Mouse (Mus musculus) embryonic stem cell, embryonic (primary cell): Measurements from ENCODE around the gene Plekha7.

ENCODE experiments used
- CTCF ChIA-PET, 4 experiments: fragments of 300-600 bp in 2 of 4; fragments of 350-600 bp in 2 of 4; sonication (Branson Sonifier 250); formaldehyde crosslinking; loops; one replicate each; lab custom pipeline; 2022; ENCODE audit warnings: inconsistent platforms in 2 of 4; lab: Charles Lee
- POLR2A ChIA-PET, 4 experiments: fragments of 300-600 bp in 2 of 4; fragments of 350-600 bp in 2 of 4; sonication (Branson Sonifier 250); formaldehyde crosslinking; loops; one replicate each; lab custom pipeline; 2022; ENCODE audit warnings: antibody characterized with exemption in 4 of 4, inconsistent platforms in 1 of 4; lab: Charles Lee

Gene Plekha7

GRCm38 (mm10) chr7:116307871-116308631 lies at the start of gene Plekha7:
Gene Plekha7 (minus strand): TSS chr7:116308376.
- ChIA-PET CTCF (interaction anchor here (0.5 to 3.4 kb wide), 14 partner anchors 10 to 174 kb away, joined by 3 to 14 read pairs (median 4); no protein-coding TSS in a partner anchor), POLR2A (interaction anchor here (0.5 to 7.0 kb wide), 72 partner anchors 9 to 215 kb away, joined by 3 to 82 read pairs (median 5); partner anchors contain the start of gene Rps13 (in 2 of the 4))

- ChIA-PET POLR2A (interaction anchor here in 1 of 4 experiments (0.5 to 1.3 kb wide), 6 partner anchors 9 to 169 kb away, joined by 3 to 4 read pairs (median 4); partner anchors contain the start of gene Nucb2), CTCF (interaction anchor here in 2 of 4 experiments (0.5 to 1.4 kb wide), 4 partner anchors 168 to 272 kb away, joined by 3 to 8 read pairs (median 3); partner anchors contain the start of gene Nucb2 (in 1 of the 2))
Observed at GRCm38 (mm10) chr7:116336226-116336625, 28.1 kb upstream of the Plekha7 start.

- ChIA-PET CTCF (interaction anchor here in 2 of 4 experiments (0.5 to 0.6 kb wide), 3 partner anchors 20 to 273 kb away, joined by 3 to 8 read pairs (median 8); no protein-coding TSS in a partner anchor), POLR2A (interaction anchor here in 3 of 4 experiments (0.6 to 6.1 kb wide), 20 partner anchors 8 to 295 kb away, joined by 3 to 80 read pairs (median 4); partner anchors contain the start of genes Plekha7 (in 3 of the 3) and Pik3c2a (in 1 of the 3))
Observed at GRCm38 (mm10) chr7:116335133-116335532, 27.0 kb upstream of the Plekha7 start.

- ChIA-PET POLR2A (interaction anchor here in 3 of 4 experiments (0.6 to 6.1 kb wide), 24 partner anchors 8 to 294 kb away, joined by 3 to 80 read pairs (median 4); partner anchors contain the start of genes Plekha7 (in 3 of the 3) and Pik3c2a (in 1 of the 3)), CTCF (interaction anchor here in 1 of 4 experiments (0.5 kb wide), 1 partner anchor 274 kb away, joined by 10 read pairs; no protein-coding TSS in a partner anchor)
Observed at GRCm38 (mm10) chr7:116334669-116335038, 26.5 kb upstream of the Plekha7 start.

- POLR2A ChIA-PET, result interaction anchor here in 3 of 4 experiments (0.5 to 6.1 kb wide), 52 partner anchors 8 to 294 kb away, joined by 3 to 80 read pairs (median 4); partner anchors contain the start of genes Plekha7 (in 3 of the 3), Pik3c2a (in 2 of the 3) and Nucb2 (in 1 of the 3)
- CTCF ChIA-PET, result interaction anchor here in 2 of 4 experiments (0.5 to 1.6 kb wide), 3 partner anchors 10 to 275 kb away, joined by 3 to 10 read pairs (median 8); no protein-coding TSS in a partner anchor
Observed at GRCm38 (mm10) chr7:116333713-116334668, 25.8 kb upstream of the Plekha7 start, which contains the start of gene Rps13. Gene Rps13 (minus strand): TSS chr7:116334195.

GRCm38 (mm10) chr7:116331246-116331645 lies 23.1 kb upstream of the Plekha7 start:
- ChIA-PET CTCF (interaction anchor here in 2 of 4 experiments (0.6 kb wide), 3 partner anchors 22 to 277 kb away, joined by 3 to 6 read pairs (median 3); no protein-coding TSS in a partner anchor), POLR2A (interaction anchor here in 3 of 4 experiments (0.7 to 6.1 kb wide), 22 partner anchors 8 to 1355 kb away, joined by 3 to 80 read pairs (median 4); partner anchors contain the start of genes Plekha7 (in 3 of the 3) and Pik3c2a (in 1 of the 3))

GRCm38 (mm10) chr7:116329858-116330257 lies 21.7 kb upstream of the Plekha7 start:
- ChIA-PET POLR2A (interaction anchor here in 2 of 4 experiments (1.0 to 8.0 kb wide), 6 partner anchors 12 to 68 kb away, joined by 3 to 80 read pairs (median 18); partner anchors contain the start of gene Plekha7 (in 2 of the 2)), CTCF (no interaction called here)

GRCm38 (mm10) chr7:116328777-116329176 lies 20.6 kb upstream of the Plekha7 start:
- ChIA-PET POLR2A (interaction anchor here in 3 of 4 experiments (0.6 to 8.0 kb wide), 17 partner anchors 10 to 365 kb away, joined by 3 to 66 read pairs (median 4); partner anchors contain the start of gene Plekha7 (in 2 of the 3)), CTCF (interaction anchor here in 2 of 4 experiments (0.7 kb wide), 2 partner anchors 67 to 75 kb away, joined by 3 to 5 read pairs; no protein-coding TSS in a partner anchor)

- POLR2A ChIA-PET, result interaction anchor here in 2 of 4 experiments (1.0 to 8.0 kb wide), 9 partner anchors 20 to 113 kb away, joined by 3 to 66 read pairs (median 4); partner anchors contain the start of gene Plekha7 (in 1 of the 2)
- CTCF ChIA-PET, result no interaction called here
Observed at GRCm38 (mm10) chr7:116327901-116328300, 19.7 kb upstream of the Plekha7 start.

GRCm38 (mm10) chr7:116323331-116323964 lies 15.3 kb upstream of the Plekha7 start:
- ChIA-PET POLR2A (interaction anchor here (0.6 to 8.0 kb wide), 22 partner anchors 8 to 1550 kb away, joined by 3 to 66 read pairs (median 3); partner anchors contain the start of genes Plekha7 (in 2 of the 4), Pik3c2a (in 1 of the 4) and Rps13 (in 1 of the 4)), CTCF (interaction anchor here (0.6 to 2.2 kb wide), 29 partner anchors 9 to 285 kb away, joined by 3 to 14 read pairs (median 4); partner anchors contain the start of gene Plekha7 (in 2 of the 4))

- CTCF ChIA-PET, result interaction anchor here (0.6 to 3.4 kb wide), 18 partner anchors 14 to 1748 kb away, joined by 3 to 14 read pairs (median 4); no protein-coding TSS in a partner anchor
- POLR2A ChIA-PET, result interaction anchor here (0.5 to 7.0 kb wide), 67 partner anchors 8 to 1569 kb away, joined by 3 to 82 read pairs (median 5); partner anchors contain the start of gene Rps13 (in 2 of the 4)
Observed at GRCm38 (mm10) chr7:116309456-116309855, 1.3 kb upstream of the Plekha7 start.

GRCm38 (mm10) chr7:116308632-116308991 lies 436 bp upstream of the Plekha7 start:
- POLR2A ChIA-PET, result interaction anchor here (0.5 to 7.0 kb wide), 75 partner anchors 8 to 1568 kb away, joined by 3 to 82 read pairs (median 5); partner anchors contain the start of gene Rps13 (in 2 of the 4)
- CTCF ChIA-PET, result interaction anchor here (0.5 to 3.4 kb wide), 16 partner anchors 11 to 1749 kb away, joined by 3 to 14 read pairs (median 4); no protein-coding TSS in a partner anchor

- CTCF ChIA-PET, result interaction anchor here in 3 of 4 experiments (1.1 to 3.4 kb wide), 8 partner anchors 15 to 173 kb away, joined by 3 to 14 read pairs (median 4); no protein-coding TSS in a partner anchor
- POLR2A ChIA-PET, result interaction anchor here (0.5 to 7.0 kb wide), 50 partner anchors 10 to 1306 kb away, joined by 3 to 82 read pairs (median 4); partner anchors contain the start of genes Rps13 (in 2 of the 4) and Pik3c2a (in 1 of the 4)
Observed at GRCm38 (mm10) chr7:116307099-116307870, 891 bp downstream of the Plekha7 start.

- CTCF ChIA-PET, result interaction anchor here in 3 of 4 experiments (0.5 to 3.4 kb wide), 7 partner anchors 14 to 351 kb away, joined by 3 to 14 read pairs (median 4); no protein-coding TSS in a partner anchor
- POLR2A ChIA-PET, result interaction anchor here (0.6 to 7.0 kb wide), 35 partner anchors 9 to 1306 kb away, joined by 3 to 82 read pairs (median 5); partner anchors contain the start of genes Rps13 (in 2 of the 4) and Pik3c2a (in 1 of the 4)
Observed at GRCm38 (mm10) chr7:116306601-116307000, 1.6 kb downstream of the Plekha7 start.
